Comparison of ENCODE assay signal across 16 mouse cellular contexts in the genomic region with DNA sequence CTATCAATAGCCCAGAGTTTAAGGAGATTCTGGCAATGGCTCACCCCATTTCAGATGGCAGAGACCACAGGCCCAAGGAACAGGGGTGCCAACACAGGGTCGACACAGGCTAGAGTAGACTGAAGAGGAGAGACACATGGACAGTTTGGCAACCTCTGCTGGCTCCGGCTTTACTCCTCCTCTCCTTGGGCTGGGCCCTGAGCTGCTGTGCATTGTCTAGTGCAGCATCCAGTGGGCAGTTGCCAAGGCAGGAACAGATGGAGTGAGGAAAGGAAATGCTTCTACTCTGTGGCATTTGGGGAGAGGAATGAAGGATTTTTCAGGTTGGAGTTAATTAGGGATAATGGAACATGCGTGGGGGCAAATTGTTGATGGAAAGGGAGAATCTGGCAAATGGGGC.
DNase-seq lines count a peak whose midpoint lies in the region; ATAC-seq and TF ChIP-seq lines count a peak whose summit lies in the region.
"Had no signal": no experiment of that assay in that cellular context is flagged by ENCODE, and none has a peak within 500 bp of the region (broad histone marks: within the 10 kb centered on the region; RNA-seq: fewer than 3 reads in every experiment).

No protein-coding gene starts in this region.

- 73% methylated on average over 3 of the region's 3 CpGs for WGBS in kidney, adult 2 months

- no peaks in the 10 kb centered on the region for H3K27me3 ChIP-seq in kidney, adult 2 months (replicated peaks; ENCODE audit: control insufficient read depth, insufficient read depth, low read length)
- H3K27me3 ChIP-seq: midbrain, embryonic 12.5 days had no signal

- no peaks in the 10 kb centered on the region; the same call in 1 of the 2 replicates for H3K4me1 ChIP-seq in kidney, adult 2 months (ENCODE audit: control insufficient read depth, insufficient read depth, low read length)

- no peak overlapping the region for H3K27ac ChIP-seq in gastrocnemius, adult 2 months
- no peak overlapping the region for H3K27ac ChIP-seq in kidney, adult 2 months (ENCODE audit: insufficient read depth, low read depth, low read length)
- H3K27ac ChIP-seq: midbrain, embryonic 12.5 days had no signal

- TF ChIP-seq POLR2A in kidney, adult 2 months (IDR thresholded peaks at IDR 0.05; ENCODE audit: low read depth, low read length): no peak

- no peak for TF ChIP-seq CTCF in gastrocnemius, adult 2 months (IDR thresholded peaks at IDR 0.05)
- no peak for TF ChIP-seq CTCF in kidney, adult 2 months (conservative IDR thresholded peaks at IDR 0.05; ENCODE audit: insufficient read depth, insufficient read length, low read depth, low read length)

- peak; percentile 45; the same call in 1 of the 2 replicates for ATAC-seq in cerebellum, adult (ENCODE audit: insufficient number of reproducible peaks, low FRiP score, low TSS enrichment)

- intact Hi-C loops in left cerebral cortex, postnatal 14 days (cut with DNase I): no loop called here
- intact Hi-C loops in gastrocnemius, adult 2 months (cut with DNase I): no loop called here

- no peak for DNase-seq in cerebellum, adult 8-10 months
- peak; percentile 25 to 30 for DNase-seq in left cerebral cortex, postnatal 14 days (ENCODE audit: low spot score in 2 of 2)
- no peak for DNase-seq in left cerebral cortex, adult 11 months (ENCODE audit: low spot score)
- DNase-seq in cerebellum, postnatal 14 days: peak; percentile 53 to 67
- DNase-seq in right cerebral cortex, postnatal 14 days: peak; percentile 40
- no peak for DNase-seq in gastrocnemius, adult 2 months
- no peak for DNase-seq in kidney, adult 2 months
- DNase-seq: embryo, embryonic 11 days; heart, postnatal 4 days; kidney, adult 11 months; kidney, postnatal 4 days; liver; thymus, adult 2 months had no signal

- no peaks in the 10 kb centered on the region for H3K36me3 ChIP-seq in kidney, adult 2 months (ENCODE audit: control insufficient read depth, insufficient read depth, low read length)
- H3K36me3 ChIP-seq: midbrain, embryonic 12.5 days had no signal

- H3K4me3 ChIP-seq in gastrocnemius, adult 2 months: no peak overlapping the region
- no peak overlapping the region for H3K4me3 ChIP-seq in kidney, adult 2 months (ENCODE audit: insufficient read depth, low read depth, low read length)
- H3K4me3 ChIP-seq: erythroblast, embryonic 14.5 days; midbrain, embryonic 12.5 days had no signal

Comparison
In these comparisons a context has a peak if more than half of its experiments do, and no peak if none do; other contexts are left out.
1. DNase-seq: peak in left cerebral cortex, postnatal 14 days (2 of 2), cerebellum, postnatal 14 days (2 of 2) and right cerebral cortex, postnatal 14 days (single experiment); none in cerebellum, adult 8-10 months (single experiment), left cerebral cortex, adult 11 months (single experiment), gastrocnemius, adult 2 months (single experiment) and kidney, adult 2 months (single experiment).